Mouse (Mus musculus) ES-E14 (cell line): ENCODE measurements around the gene Tubgcp2.

ENCODE experiments used
- CHD2 ChIP-seq: IDR thresholded peaks from 2 replicates; pipeline ENCODE4 v1.6.1; 2014; ENCODE audit warnings: mild to moderate bottlenecking, low read depth, low read length, inconsistent platforms
- HCFC1 ChIP-seq: IDR thresholded peaks from 2 replicates; pipeline ENCODE4 v1.6.1; 2012; ENCODE audit warnings: low read length, inconsistent platforms, borderline replicate concordance; ENCODE audit not compliant: insufficient read depth
- MAFK ChIP-seq: IDR thresholded peaks from 2 replicates; pipeline ENCODE4 v1.6.1; 2014; ENCODE audit warnings: mild to moderate bottlenecking, low read depth, low read length, inconsistent platforms; ENCODE audit not compliant: insufficient read depth
- ZC3H11A ChIP-seq: IDR thresholded peaks from 2 replicates; pipeline ENCODE4 v1.6.1; 2012; ENCODE audit warnings: low read depth, mild to moderate bottlenecking, inconsistent platforms, low read length, borderline replicate concordance
- ZNF384 ChIP-seq: IDR thresholded peaks from 2 replicates; pipeline ENCODE4 v1.6.1; 2012; ENCODE audit warnings: low read depth, low read length, inconsistent platforms

GRCm38 (mm10) chr7:140049115-140049689 lies 12.7 kb upstream of the Tubgcp2 start:
- TF ChIP-seq MAFK (no peak), CHD2 (no peak), HCFC1 (no peak), ZNF384 (no peak), ZC3H11A (no peak)
